Mouse (Mus musculus) liver, embryonic 14.5 days (tissue): ENCODE data around the gene Rtn2.

Experiments
- CTCF ChIP-seq: IDR thresholded peaks from 2 replicates; pipeline ENCODE4 v1.5.1; 2016; ENCODE audit warnings: antibody characterized with exemption, low read depth, control low read depth
- EP300 ChIP-seq: IDR thresholded peaks from 2 replicates; pipeline ENCODE4 v1.6.1; 2016; ENCODE audit warnings: antibody characterized with exemption, low read depth

DNA sequence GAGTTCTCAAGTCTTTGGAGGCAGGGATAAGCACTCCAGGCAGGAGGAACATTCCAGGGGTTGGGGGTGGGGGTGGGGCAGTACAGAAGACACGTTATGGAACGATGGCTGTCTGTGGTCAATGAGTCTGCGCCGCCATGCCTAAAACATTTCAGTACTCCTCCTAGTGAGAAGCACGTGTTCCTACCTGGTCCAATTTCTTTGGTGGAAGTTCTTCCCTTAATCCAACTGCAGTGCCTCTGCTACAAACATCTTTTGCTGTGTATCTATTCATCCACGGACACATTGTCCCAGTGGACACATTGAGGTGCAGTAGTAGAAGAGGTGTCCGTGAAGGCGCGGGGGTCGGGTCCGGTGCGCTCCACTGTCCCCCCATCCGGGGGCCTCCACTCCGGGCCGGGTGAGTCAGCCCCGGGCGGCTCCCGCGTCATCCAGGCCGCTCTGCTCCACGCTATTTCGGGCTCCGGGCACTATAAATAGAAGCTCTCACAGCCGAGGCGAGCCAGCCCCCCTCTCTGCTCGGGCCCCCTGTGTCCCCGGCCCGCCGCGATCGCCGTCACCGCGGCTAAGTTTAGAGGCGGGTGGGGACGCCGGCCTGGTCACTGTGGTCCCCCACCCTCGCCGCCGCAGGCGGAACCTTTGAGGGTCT is 59.5 kb downstream of the Rtn2 start:
- TF ChIP-seq CTCF (no peak), EP300 (no peak)
